Mouse (Mus musculus) brain, adult 2 months (tissue): Measurements from ENCODE around the gene Cask.

ENCODE experiments used
- DNase-seq: peaks from one replicate; pipeline ENCODE4 v3.0.0; 2011; ENCODE audit warnings: low read depth, low spot score

Gene Cask

DNA sequence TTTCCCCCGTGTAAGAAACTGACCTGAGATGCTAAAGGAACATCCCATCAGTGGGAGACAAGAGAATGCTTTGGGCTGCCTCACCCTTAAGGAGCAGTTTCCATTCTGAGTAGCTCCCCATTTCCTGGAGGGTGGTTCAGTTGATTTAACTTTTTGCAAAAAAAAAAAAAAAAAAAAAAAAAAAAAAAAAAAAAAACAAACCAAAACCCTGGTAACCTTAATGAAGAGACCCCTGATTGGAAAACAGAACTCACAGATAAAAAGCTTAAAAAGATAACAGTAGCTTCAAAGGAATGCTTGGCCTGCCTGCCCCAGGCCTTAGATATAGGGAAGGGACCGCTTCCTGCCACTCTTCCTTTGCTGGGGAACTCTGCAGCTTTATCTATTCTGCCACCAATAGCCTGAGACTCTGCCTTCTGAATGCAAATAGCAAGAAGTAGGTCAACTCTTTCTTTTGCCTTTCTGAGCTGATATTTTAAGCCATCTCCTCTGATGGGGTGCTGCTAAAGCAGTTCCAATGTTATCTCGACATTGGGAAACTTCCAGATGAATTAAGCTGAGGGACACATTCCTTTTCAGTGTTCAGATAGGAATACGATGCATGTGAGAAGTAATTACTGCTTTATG lies 332.3 kb downstream of the Cask start:
- peak; percentile 74 for DNase-seq

DNA sequence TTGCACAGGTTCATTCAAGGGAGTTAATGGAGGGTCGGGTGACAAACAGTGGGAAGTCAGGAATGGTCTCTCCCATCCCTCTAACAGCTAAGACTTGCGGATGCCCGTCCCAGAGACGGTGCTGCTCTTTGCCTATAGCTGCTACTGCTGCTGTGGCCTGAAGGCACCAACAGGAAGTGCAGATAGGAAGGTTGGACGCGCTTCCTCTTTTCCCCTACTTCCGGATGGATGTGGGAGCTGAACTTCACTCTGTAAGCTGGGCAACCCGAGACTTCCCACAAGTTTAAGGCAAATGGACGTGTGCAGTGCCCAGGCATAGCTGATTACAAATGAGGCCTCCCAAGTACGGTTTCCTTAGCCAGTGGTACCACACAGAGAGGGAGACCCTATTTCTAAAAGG lies 333.1 kb downstream of the Cask start:
- no peak for DNase-seq

DNA sequence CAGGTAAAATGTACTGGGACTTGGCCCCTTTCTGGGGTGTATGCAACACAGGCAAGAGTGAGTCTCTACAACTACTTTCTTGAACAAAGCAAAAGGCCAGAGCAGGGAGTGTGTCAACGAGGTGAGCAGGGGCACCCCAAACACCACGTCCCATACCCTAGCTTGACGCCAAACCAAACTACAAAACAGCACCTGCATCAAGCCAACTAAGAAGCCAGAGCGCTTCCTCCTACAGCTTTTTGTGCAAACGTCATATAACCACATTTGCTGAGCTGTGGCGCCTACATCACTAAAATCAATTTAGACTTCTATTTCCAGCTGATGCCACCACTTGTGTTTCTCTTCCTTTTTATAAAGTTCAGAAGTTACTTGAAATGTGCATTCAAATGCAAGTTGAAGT lies 334.7 kb downstream of the Cask start:
- DNase-seq: peak; percentile 48

DNA sequence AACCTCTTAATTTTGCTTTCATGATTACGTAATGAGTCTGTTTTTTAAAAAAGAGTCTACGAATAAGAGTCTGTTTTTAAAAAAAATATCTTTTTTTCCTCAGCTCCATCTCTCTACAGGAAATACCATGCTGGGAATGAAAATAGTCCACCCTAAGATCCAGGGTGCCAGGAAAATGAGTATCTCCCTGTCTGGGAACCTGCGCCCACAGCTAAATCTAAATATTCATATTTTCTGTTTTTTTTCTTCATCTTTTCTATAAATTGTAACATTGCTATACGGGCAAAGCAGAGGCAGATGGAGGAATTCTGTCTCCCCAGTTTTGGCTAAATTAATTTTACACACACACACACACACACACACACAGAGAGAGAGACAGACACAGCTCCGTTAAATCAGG lies 337.3 kb downstream of the Cask start:
- DNase-seq: peak; percentile 54

DNA sequence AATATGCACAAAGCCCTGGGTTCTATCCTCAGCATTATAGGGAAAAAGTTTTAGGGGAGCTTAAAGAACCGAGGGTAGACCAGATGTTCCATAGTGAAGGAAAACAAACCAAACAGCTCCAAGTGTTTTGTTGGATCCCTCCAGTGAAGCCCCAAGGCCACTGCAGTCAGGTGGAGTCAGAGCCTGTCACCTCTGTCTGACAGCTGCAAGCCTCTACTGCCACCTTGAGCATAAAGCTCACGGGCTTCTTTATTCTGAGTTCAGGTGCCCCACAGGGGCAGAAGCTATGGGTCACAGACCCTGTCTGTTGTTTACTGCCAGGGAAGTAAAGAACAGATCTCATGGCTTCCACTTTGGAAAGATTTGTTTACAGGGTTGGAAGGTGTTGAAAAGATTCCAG lies 338.0 kb downstream of the Cask start:
- no peak for DNase-seq

DNA sequence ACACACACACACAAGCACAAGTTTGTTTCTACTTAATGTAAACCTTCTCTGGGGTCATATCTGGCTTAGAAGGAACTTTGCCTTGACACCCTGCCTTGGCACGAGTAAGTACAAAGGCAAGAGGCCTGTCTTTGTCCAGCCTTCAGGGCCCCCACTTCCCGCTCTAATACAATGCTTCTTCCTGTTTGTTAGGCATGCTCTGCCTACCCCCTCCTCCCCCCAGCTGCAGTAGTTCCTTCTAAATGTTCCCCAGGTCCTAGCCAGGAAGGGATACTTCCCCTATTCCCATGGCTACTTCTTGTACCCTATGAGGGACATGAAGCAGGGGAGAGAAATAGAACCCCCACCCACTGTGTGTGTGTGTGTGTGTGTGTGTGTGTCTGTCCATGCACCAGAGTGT lies 344.8 kb downstream of the Cask start:
- DNase-seq: peak; percentile 6

DNA sequence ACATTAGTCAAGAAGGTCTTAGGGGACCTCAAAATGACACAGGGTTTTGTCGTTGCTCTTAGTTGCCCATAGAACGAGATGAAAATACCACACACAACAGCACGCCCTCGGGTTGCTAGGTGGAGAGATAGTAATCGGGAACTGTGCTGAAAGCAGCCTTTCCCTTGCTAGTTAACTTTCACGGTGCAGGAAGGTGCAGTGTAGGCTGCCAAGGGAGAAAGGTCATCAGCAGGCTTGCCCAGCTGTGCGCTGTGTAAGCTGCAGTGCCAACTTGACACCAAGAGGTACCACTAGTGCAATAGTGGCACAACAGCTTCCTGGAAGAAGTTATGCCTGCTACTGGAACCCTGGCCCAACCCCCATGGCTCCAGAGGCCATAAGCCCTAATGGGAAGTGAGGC lies 346.8 kb downstream of the Cask start:
- no peak for DNase-seq

DNA sequence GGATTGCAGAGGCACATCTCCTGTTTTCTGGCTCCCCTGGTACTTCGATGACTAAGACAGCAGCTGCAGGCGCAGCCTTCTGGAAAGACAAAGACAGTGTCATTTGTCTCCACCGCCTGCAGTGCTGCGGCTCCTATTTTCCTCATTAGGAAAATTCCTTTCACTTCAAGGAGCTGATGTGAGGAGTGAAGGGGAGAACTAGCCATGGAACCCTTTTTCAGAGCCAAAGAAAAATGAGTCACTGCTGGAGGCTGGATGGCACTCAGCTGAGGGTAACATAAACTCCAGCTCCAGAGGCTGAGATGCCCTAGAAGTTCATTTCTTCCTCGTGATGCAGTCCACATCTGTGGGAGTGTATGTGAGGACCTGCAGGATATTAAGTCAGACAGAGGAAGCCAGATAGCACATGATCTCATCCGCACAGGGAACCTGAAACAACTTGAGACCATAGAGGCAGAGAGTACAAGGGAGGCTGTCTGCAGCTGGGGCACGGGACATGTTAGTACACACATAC lies 348.2 kb downstream of the Cask start:
- peak; percentile 84 for DNase-seq

DNA sequence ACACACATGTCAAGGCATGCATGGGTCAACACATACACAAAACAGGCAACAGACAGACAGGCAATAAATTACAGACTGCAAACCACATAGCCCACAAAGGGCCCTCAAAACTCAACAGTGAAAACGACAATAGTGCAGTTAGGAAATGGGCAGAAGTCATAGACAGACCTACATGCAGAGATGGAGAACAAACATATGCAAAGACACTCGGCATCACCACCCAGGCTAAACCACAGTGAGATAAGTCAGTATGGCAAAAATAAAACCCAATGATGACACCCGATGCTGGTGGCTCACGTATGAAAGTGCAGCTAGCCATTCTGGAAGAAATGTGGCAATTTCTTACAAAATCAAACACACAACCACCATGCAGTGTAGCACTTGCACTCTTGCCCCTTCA lies 350.9 kb downstream of the Cask start:
- no peak for DNase-seq

DNA sequence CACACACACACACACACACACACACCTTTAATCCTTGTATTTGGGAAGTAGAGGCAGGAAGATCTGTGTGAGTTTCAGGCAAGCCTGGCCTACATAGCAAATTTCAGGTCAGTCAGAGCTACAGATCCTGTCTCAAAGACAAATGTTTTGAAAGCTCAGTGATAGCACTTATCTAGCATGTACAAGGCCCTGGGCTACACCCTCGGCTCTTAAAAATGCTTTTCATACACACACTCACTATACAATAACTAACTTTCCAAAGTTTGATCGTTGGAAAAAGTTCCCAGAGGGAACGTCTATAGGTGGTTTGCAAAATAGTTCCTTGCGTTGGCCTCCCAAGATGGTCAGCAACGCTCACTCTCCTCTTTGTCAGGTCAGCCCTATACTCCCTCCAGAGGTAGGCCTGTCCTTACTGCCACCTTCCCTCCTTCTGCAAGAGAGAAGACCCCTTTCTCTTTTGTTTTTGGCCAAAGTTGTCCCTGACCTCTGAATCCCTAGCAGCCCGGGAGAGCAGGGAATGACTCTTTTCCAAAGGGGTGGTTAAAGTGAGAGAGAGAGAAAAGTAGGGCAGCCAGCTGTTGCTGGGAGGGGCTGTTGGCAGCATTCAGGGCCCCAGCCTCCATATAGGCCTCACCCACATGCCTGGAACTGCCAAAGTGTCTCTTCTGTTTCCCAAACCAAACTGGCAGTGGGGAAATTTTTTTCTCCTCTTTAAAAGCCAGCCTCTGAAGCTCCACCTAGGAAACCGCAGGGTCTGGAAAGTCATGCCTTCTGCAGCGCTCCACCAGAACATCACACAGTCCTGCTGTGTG lies 356.1 kb downstream of the Cask start:
- DNase-seq: peak; percentile 31

DNA sequence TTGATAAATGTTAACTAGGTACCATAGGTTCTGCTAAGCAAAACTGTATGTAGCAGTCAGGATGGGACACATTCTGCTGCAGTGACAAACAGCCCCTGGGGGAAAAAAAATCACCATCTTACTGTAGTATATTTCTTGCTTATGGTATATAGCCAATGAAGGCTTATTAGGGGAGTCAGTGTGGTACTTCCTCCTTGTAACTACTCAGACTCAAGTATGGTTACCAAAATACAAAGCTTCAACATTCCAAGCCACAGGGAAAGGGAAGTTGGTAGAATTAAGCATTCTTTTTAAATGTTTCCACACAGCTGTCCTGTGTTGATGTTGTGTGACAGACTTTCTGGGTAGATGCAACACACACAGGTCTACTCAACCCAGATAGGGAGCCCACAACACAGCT lies 358.2 kb downstream of the Cask start:
- DNase-seq: no peak

DNA sequence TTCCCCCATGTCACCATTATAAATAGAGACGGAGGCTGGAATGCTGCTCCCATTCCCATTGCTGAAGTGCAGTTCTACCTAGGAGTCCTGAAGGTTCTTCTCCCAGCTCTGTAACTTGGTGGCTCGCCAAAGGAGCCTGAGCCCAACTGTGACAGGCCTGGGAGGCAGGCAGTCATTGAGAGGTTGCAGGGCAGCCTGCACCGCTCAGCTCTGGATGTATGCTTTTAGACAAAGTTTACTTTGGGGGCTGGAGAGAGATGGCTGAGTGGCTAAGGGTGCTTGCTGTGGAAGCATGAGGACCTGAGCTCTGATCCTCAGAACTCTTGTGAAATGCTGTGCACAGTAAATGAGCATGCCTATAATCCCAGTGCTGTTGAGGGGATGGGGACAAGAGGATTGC lies 360.2 kb downstream of the Cask start:
- DNase-seq: no peak

DNA sequence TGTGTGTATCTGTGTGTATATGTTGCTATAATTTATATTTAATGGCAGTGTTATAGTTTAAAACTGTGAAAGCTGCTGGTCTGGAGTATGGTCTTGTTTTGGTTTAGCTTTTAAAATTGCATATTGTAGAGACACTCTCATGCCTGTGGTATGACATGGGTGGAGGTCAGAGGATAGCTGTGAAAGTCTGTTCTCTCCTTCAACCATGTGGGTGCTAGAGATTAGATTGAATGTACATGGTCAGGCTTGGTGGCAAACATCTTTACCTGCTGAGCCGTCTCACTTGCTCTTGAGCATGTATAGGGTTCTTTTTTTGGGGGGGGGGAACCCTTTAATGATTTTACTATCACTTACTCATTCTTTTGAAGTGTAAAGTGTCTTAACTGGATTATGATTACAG lies 361.4 kb downstream of the Cask start:
- DNase-seq: no peak

DNA sequence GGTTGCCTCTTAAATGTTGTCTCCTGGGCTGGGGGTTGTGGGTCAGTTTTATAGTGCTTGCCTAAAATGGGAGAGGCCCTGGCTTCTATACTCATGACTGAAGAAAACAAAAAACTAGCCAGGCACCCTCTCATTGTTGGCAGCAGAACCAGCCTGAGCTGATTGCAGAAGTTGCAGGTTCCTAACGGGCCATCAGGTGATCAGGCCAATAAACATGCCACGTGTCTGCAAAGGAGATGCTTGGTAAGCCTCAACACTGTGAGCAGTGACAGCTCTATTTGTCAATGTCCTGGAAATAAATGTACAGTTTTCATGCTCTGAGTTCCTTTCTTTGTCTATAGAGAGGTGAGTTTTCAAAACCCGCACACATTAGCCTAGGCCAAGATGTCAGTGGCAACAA lies 362.2 kb downstream of the Cask start:
- DNase-seq: no peak

DNA sequence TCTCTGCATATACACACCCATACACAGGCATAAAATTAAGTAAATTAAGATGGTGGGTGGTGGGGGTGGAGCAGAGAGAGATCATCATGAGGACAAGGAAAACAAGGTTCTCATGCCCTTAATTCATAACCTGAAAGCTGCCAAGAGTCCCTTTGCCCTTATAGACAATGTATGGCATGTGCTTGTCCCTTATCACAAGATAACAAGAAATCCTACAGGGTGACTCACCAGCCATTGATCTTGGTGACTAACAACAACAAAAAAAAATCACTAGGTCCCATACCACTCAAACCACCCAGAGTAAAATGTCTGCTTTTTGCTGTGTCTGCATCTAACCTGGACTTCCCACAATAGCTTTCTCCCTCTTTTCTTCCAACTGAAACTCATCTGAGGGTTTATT lies 366.7 kb downstream of the Cask start:
- DNase-seq: no peak

DNA sequence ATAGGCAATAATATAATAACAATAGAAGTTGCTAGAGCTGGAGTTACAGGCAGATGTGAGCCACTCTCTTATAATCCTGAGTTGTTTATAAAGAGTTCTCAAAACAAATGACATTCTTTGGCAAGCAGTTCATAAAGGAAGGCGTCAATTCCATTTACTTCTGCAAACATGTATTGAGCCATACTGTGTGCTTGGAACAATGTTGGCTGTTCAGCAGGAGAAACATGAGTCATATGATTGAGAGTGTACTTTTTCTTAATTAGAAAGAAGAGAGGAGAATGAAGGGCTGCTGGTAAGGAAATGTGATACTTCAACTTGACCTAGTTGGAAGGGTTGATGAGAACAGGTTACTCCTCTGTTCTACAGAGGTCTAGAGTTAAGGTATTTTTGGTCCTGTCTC lies 368.6 kb downstream of the Cask start:
- no peak for DNase-seq

DNA sequence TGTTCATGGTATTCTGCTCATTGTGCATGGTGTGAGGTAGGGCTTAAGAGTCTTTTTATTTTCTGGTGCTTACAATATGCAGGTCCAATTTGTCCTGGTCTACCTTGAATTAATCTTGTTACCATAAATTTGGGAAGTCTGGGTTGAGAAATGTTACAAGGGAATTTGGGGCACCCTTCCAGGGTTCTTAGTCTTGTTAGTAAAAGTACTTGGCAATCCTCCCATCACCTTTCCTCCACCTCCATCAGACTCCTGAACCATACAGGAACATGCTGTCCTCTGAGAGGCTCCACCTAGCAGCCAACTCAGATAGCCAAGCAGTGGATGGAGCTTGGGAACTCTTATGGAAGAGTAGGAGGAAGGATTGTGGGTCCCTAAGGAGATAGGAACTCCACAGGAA lies 371.6 kb downstream of the Cask start:
- no peak for DNase-seq

DNA sequence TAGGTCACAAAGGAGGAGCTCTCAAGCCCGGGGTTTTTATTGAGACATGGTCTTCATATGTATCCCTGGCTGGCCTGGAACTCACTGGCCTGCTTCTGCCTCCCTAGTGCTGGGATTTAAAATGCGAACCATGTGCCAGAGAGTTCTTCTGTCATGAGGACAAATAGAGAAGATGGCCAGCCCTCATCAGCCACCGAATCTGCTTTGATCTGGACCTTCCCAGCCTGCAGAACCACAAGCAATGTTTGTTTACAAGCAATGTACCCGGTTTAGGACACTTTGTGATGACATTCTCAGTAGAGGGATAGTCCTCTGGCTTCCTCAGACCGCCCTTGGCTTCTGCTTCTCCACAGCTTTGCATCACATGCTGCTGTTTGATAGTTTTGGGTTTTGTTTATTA lies 372.9 kb downstream of the Cask start:
- DNase-seq: no peak

DNA sequence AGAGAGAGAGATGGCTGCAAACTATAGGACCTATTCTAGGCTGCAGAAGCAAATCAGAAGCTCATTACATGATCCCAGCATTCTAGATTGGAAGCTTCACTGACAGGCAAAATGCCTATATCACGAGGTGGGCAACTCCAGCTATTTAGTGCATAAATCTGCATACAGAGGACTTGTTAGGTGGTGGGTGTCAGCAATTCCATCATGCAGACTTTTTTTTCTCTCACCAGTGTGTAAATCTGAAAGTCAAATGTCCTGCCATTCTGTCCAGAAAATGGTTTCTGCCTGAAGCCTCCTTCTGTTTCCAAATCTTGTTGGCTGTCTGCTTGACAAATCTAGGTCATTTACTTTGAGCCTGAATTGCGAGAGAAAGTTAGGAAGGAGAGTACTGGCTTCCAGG lies 373.6 kb downstream of the Cask start:
- DNase-seq: peak; percentile 35

DNA sequence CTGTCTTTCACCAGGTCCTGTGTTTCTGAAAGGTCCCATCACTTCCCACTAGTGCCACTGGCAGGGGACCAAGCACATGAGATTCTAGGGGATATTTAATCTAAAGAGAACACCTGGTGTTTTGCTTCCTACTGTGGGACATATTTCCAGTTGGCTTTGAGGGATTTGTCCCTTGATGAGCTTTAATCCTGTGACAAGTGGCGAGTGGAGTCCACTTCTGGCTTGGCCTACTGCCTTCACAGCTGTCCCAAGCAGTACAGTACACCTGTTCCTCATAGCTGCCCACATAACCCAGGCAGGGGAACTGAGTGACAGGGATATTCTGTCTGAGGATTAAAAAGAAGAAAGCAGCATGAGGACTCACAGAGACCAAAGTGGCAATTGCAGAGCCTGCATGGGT lies 375.8 kb downstream of the Cask start:
- no peak for DNase-seq

DNA sequence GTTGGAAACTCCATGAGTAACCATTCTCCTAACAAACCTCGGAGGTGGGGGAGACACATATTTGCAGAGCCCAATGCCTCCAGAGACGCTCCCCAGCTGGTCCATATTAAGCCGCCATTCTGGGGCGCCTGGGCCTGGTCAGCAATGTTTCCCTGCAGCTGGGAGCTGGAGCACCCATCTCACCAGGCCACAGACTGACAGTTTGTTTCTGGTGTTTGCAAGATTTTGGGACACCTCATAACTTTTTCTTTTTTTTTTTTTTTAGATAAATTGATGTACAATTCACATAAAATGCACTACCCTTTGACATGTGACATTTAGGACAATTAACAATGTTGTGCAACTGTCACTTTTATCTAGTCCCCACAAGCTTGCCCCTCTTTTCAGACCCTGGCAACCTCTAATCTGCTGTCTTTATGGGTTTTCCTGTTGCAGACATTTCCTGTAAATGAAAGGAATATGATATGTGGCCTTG lies 378.4 kb downstream of the Cask start:
- no peak for DNase-seq

DNA sequence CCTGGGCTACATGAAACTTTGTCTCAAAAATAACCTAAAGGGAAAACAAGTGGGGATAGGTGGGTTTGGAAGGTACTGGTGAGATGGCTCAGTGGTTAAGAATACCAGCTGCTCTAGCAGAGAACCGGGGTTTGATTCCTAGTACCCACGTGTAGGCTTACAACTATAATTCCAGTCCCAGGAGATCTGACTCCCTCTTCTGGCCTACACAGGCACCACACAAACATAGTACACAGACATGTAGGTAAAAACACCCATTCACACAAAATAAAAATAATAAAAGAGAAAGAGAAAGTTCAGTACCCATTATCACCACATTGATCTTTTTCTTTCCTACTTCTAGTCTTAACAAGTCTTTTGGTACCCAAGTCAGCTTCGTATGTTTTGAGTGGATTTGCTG lies 379.2 kb downstream of the Cask start:
- no peak for DNase-seq
